Mouse (Mus musculus) lung, embryonic 16.5 days (tissue): ENCODE data around the gene Btaf1. TPM values are rescaled to one million over a fixed set of nuclear protein-coding genes. Genes with fewer than 3 reads are reported as not detected.

Source experiments
- ATAC-seq: fragments of 200-750 bp; cut with Nextera tagmentation; 2 replicates; pipeline ENCODE4 v1.8.0; 2017; ENCODE audit warnings: low read depth, mild to moderate bottlenecking, moderate library complexity
- H3K27ac ChIP-seq: fragments of 300-500 bp; sonication (generic); 2 replicates; pipeline ENCODE4 v1.5.1; 2014; ENCODE audit warnings: mild to moderate bottlenecking, control low read depth, low read length
- H3K27me3 ChIP-seq: fragments of 300-500 bp; sonication (generic); 2 replicates; pipeline ENCODE4 v1.6.1; 2014; ENCODE audit warnings: low read depth, low read length, mixed read lengths; ENCODE audit not compliant: control insufficient read depth, insufficient read depth
- H3K36me3 ChIP-seq: fragments of 300-500 bp; sonication (generic); 2 replicates; pipeline ENCODE4 v1.6.1; 2014; ENCODE audit warnings: low read length; ENCODE audit not compliant: control insufficient read depth, insufficient read depth
- H3K4me1 ChIP-seq: fragments of 300-500 bp; sonication (generic); replicated peaks from 2 replicates; pipeline ENCODE4 v1.6.1; 2014; ENCODE audit warnings: low read length, mixed read lengths; ENCODE audit not compliant: control insufficient read depth, insufficient read depth
- H3K4me2 ChIP-seq: fragments of 300-500 bp; sonication (generic); 2 replicates; pipeline ENCODE4 v1.6.1; 2014; ENCODE audit warnings: low read depth, low read length, control low read depth
- H3K4me3 ChIP-seq: fragments of 300-500 bp; sonication (generic); 2 replicates; pipeline ENCODE4 v1.5.1; 2014; ENCODE audit warnings: mild to moderate bottlenecking, low read length, control low read depth
- H3K9ac ChIP-seq: fragments of 300-500 bp; sonication (generic); 2 replicates; pipeline ENCODE4 v1.6.1; 2014; ENCODE audit warnings: low read length, control low read depth
- H3K9me3 ChIP-seq: fragments of 300-500 bp; sonication (generic); 2 replicates; pipeline ENCODE4 v1.6.1; 2016; ENCODE audit warnings: low read length; ENCODE audit not compliant: control insufficient read depth
- WGBS: fragments of 180-500 bp; shearing (Covaris S2); extraction: QIAGEN DNeasy Blood & Tissue Kit; methylation state at CpG from one replicate; pipeline ENCODE4 v1.1.7; 2014; 5-methylcytosine and 5-hydroxymethylcytosine counted together
- polyA plus RNA-seq: library from polyadenylated mRNA; unstranded; fragments of >200 nt; fragmentation: Nextera tagmentation; extraction: Ambion mirVana; gene quantifications from 2 replicates; pipeline ENCODE4 v1.2.1, GENCODE M21; 2015

Btaf1 gene
- 9.4 and 10.4 TPM in 2 replicates for polyA plus RNA-seq

GRCm38 (mm10) chr19:36925671-36926552, at the start of gene Btaf1:
Btaf1 (plus strand) TSS chr19:36926079.
- Histone ChIP-seq H3K4me3 (peak within 1 kb of the TSS; percentile 92), H3K36me3 (no peaks in the 10 kb centered on the region), H3K27me3 (no peaks in the 10 kb centered on the region), H3K4me1 (peaks cover 18% of the 10 kb centered on the region), H3K9ac (peak within 1 kb of the TSS; percentile 96), H3K27ac (peak within 1 kb of the TSS; percentile 95), H3K4me2 (peak within 1 kb of the TSS; percentile 90), H3K9me3 (no peaks in the 10 kb centered on the region)
- peak; percentile 96 for ATAC-seq
- WGBS = under 1% methylated on average over 79 of the region's 98 CpGs

- H3K36me3 ChIP-seq = peaks cover 54% of the 10 kb centered on the region
- no peaks in the 10 kb centered on the region for H3K9me3 ChIP-seq
- H3K27ac ChIP-seq = no peak overlapping the region
- no peak for ATAC-seq
- no peaks in the 10 kb centered on the region for H3K4me1 ChIP-seq
- no peak overlapping the region for H3K9ac ChIP-seq
- no peak overlapping the region for H3K4me2 ChIP-seq
- no peak overlapping the region for H3K4me3 ChIP-seq
- H3K27me3 ChIP-seq = no peaks in the 10 kb centered on the region
Measured at GRCm38 (mm10) chr19:36877329-36877728, 48.5 kb upstream of the Btaf1 start.

GRCm38 (mm10) chr19:36878743-36879495, 47.0 kb upstream of the Btaf1 start:
- Histone ChIP-seq H3K9ac (no peak overlapping the region), H3K4me1 (no peaks in the 10 kb centered on the region), H3K4me3 (no peak overlapping the region), H3K36me3 (peaks cover 56% of the 10 kb centered on the region), H3K27ac (no peak overlapping the region), H3K27me3 (no peaks in the 10 kb centered on the region), H3K9me3 (no peaks in the 10 kb centered on the region), H3K4me2 (no peak overlapping the region)
- no peak for ATAC-seq
- 75% methylated on average over 11 of the region's 11 CpGs for WGBS

GRCm38 (mm10) chr19:36883119-36883518, 42.8 kb upstream of the Btaf1 start:
- Histone ChIP-seq H3K4me1 (no peaks in the 10 kb centered on the region), H3K27ac (no peak overlapping the region), H3K36me3 (peaks cover 63% of the 10 kb centered on the region), H3K4me3 (no peak overlapping the region), H3K27me3 (no peaks in the 10 kb centered on the region), H3K9ac (no peak overlapping the region), H3K4me2 (no peak overlapping the region), H3K9me3 (no peaks in the 10 kb centered on the region)
- no peak for ATAC-seq
- 85% methylated on average over 6 of the region's 6 CpGs for WGBS

DNA sequence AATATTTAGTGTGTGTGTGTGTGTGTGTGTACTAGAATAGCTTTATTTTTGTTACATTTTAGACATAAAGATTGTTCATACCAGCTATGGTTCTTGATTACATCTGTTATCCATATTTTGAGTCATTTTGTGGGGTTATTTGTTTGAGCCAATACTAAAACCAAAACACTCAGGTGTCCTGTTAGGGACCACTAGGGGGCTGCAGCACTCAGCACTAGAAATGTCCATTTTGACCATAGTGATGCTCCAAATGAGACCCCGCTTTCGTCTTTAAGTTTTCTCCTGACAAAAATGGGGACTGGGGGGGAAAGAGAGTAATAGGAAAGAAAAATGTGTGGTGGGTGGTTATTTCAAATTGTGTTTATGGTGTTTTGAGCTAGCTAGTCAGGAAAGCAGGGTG, 39.6 kb upstream of the Btaf1 start:
- no peaks in the 10 kb centered on the region for H3K4me1 ChIP-seq
- H3K4me2 ChIP-seq = no peak overlapping the region
- H3K27ac ChIP-seq = no peak overlapping the region
- H3K9me3 ChIP-seq = no peaks in the 10 kb centered on the region
- no peaks in the 10 kb centered on the region for H3K27me3 ChIP-seq
- H3K36me3 ChIP-seq = peaks cover 67% of the 10 kb centered on the region
- WGBS = 77% methylated on average over 2 of the region's 2 CpGs
- H3K4me3 ChIP-seq = no peak overlapping the region
- no peak for ATAC-seq
- H3K9ac ChIP-seq = no peak overlapping the region

GRCm38 (mm10) chr19:36887706-36888105, 38.2 kb upstream of the Btaf1 start:
- H3K4me2 ChIP-seq = no peak overlapping the region
- H3K36me3 ChIP-seq = peaks cover 64% of the 10 kb centered on the region
- ATAC-seq = no peak
- no peaks in the 10 kb centered on the region for H3K9me3 ChIP-seq
- 69% methylated on average over 3 of the region's 3 CpGs for WGBS
- no peak overlapping the region for H3K27ac ChIP-seq
- H3K4me1 ChIP-seq = no peaks in the 10 kb centered on the region
- no peak overlapping the region for H3K9ac ChIP-seq
- no peak overlapping the region for H3K4me3 ChIP-seq
- H3K27me3 ChIP-seq = no peaks in the 10 kb centered on the region

DNA sequence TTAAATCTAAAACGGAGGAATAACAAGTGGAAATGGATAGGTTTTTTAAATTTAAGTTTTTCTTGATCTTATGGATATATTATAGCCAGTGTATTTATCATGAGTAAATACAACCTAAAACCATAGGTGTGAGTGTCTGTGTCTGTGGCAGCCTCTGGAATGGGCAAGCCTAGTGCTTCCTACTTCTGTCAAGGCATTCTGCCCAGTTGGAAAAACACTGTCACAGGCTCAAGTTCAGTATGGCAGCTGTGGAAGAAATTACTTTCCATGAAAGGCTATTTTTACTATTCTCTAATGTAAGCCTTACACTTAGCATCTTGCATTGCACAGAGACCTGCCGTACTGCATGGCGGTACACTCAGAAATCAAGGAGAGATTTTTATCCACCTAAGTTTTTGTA, 34.1 kb upstream of the Btaf1 start:
- no peaks in the 10 kb centered on the region for H3K27me3 ChIP-seq
- H3K9ac ChIP-seq = no peak overlapping the region
- H3K9me3 ChIP-seq = no peaks in the 10 kb centered on the region
- no peak overlapping the region for H3K27ac ChIP-seq
- no peak for ATAC-seq
- no peak overlapping the region for H3K4me3 ChIP-seq
- H3K4me2 ChIP-seq = no peak overlapping the region
- 92% methylated on average over 3 of the region's 3 CpGs for WGBS
- peaks cover 48% of the 10 kb centered on the region for H3K36me3 ChIP-seq
- H3K4me1 ChIP-seq = no peaks in the 10 kb centered on the region

DNA sequence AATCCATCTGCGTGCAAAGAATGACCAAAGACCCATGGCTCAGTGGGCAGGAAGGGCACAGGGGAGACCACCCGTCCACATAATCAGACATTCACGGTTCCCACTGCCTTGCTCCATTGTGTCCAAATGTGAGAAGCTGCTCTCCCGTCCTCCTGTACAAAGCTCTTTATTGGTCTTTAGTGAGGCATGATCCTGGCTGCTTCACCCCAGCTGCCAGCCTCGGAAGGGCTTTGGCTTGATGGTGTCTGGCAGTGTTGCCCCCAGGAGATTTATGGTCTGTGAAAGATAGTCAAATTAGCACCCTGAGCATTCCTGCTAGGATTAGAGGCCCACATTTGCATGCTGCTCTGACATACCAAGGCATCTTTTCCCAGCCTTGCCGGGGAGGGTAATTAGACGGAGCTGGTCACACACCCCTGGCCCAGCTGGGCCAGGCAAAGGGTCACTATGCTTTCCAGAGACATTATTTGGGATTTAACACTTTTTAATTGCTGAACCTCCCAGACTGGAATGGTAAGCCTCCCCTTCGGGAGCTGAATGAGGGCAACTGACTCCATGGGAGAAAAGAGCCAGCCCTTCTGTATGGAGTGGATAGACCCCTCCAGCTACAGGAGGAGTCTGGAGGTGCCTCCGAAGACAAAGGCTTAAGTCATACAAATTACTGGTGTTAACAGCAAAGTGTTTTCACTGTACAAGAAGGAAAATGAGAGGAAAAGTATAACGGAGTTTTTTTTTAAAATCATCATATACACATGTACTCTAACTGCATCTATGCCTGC, 28.9 kb upstream of the Btaf1 start:
- no peak for ATAC-seq
- H3K4me3 ChIP-seq = no peak overlapping the region
- no peak overlapping the region for H3K9ac ChIP-seq
- no peaks in the 10 kb centered on the region for H3K27me3 ChIP-seq
- no peaks in the 10 kb centered on the region for H3K4me1 ChIP-seq
- H3K27ac ChIP-seq = no peak overlapping the region
- no peak overlapping the region for H3K4me2 ChIP-seq
- WGBS = 31% methylated on average over 10 of the region's 10 CpGs
- no peaks in the 10 kb centered on the region for H3K9me3 ChIP-seq
- peaks cover 13% of the 10 kb centered on the region for H3K36me3 ChIP-seq

- no peak overlapping the region for H3K4me3 ChIP-seq
- H3K9ac ChIP-seq = no peak overlapping the region
- ATAC-seq = no peak
- H3K27me3 ChIP-seq = no peaks in the 10 kb centered on the region
- H3K4me2 ChIP-seq = no peak overlapping the region
- H3K27ac ChIP-seq = no peak overlapping the region
- no peaks in the 10 kb centered on the region for H3K9me3 ChIP-seq
- H3K36me3 ChIP-seq = peaks cover 9% of the 10 kb centered on the region
- no peaks in the 10 kb centered on the region for H3K4me1 ChIP-seq
- 50% methylated on average over 9 of the region's 9 CpGs for WGBS
Measured at GRCm38 (mm10) chr19:36897778-36898177, 28.1 kb upstream of the Btaf1 start.
